Mouse (Mus musculus): Measurements from ENCODE around the gene Denr.

GRCm38 (mm10) chr5:123957213-123957612 is 50.2 kb downstream of the Denr start:
- TF ChIP-seq CTCF (IDR thresholded peaks at IDR 0.05; ENCODE audit: low read depth) (no peak), EP300 (optimal IDR thresholded peaks at IDR 0.05) (no peak)

All from stomach, postnatal 0 days (tissue).